Mouse (Mus musculus): ENCODE data around the gene Gimap9.

GRCm38 (mm10) chr6:48666159-48666586, 9.8 kb upstream of the Gimap9 start:
- TF ChIP-seq POLR2A (IDR thresholded peaks at IDR 0.05; ENCODE audit: extremely low read depth, insufficient read depth, low read length) = no peak
- TF ChIP-seq CTCF (IDR thresholded peaks at IDR 0.05; ENCODE audit: extremely low read depth, insufficient read depth, low read length) = no peak
